Mouse (Mus musculus): ENCODE data around the gene Tpsg1.

Tpsg1 gene

DNA sequence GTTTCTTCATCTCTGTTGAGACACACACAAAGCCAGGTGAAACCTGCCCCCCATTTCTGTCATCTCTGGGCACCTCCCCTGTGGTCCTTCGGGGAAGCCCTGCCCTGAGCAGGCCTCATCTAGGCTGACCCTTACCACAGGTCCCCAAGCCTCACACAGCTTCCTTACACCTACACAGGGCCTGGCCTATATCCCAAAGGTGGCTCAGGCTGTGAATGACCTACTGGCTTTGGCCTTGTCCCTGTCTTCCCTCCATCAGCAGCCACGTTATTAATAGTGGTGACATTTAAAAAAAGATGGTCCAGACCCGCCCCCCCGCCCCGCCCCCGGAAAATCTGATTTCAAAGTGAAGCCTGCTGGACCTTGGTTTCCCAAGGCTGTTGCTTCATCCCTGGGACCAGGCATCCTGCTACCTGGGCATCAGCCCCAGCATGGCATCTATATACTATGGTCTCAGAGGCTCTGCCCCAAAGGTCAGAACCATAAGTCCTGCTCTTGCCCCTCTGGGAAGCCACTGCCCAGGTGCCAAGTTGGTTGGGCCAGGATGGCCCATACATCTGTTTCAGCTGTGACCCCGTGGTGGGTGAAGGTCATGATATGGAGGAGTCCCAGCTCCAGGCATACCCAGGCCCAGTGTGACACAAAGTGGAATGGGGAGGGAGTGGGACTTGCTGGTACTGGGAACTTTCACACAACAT lies 39.4 kb downstream of the Tpsg1 start:
- no peak for DNase-seq (ENCODE audit: low spot score)

DNA sequence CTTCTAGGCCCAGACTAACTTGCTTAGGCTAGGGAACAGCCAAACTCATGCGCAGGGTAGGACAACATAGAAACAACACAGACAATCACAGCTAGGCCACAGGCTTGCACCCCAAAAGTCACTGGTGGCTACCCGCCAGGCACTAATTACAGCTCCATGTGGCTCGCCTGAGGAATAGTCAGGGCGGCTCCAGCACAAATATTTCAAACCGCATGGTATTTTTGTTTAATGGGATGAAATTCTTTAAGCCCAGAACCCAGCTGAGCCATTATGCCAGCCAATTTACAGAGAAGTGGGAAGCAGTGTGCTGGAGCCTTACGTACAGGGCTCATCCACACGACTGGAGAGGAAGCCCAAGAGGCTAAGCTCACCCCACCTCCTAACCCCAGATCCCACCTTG lies 40.5 kb downstream of the Tpsg1 start:
- DNase-seq (ENCODE audit: low spot score), result no peak

DNA sequence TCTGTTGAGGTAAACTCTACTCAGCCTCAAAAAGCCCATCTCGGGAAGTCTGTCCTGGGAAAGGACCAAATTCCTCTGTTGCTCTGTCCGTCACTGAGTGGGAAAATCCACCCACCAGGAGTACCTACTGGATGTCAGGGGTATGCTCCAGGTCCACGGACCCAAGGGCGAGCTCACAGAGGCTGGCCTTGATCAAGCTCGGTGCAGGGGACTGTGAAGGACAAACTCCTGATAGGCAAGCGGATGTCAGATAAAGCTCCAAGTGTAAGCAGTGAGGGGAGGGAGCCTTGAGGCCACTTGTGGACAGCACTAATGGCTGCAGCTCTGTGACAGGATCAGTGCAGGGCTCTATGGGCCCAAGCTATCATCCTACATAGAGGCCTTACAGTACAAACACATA lies 41.1 kb downstream of the Tpsg1 start:
- DNase-seq (ENCODE audit: low spot score), result no peak

DNA sequence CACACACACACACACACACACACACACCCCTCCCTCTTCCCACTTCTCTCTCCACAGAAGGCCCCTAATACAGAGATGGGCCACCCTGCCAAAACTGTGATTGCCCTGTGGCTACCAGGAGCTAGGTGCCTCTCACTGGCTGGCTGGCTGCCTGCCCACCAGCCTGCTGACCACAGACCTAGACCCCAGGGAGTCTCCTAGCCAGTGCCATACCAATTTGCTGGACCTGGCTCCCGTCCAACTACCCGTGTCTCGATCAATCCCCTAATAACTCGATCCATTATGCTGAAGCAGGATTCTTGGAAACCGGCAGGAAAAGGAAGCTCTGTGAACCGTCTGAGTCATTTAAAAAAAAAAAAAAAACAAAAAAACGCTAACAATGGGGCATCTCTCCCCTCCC lies 41.7 kb downstream of the Tpsg1 start:
- no peak for DNase-seq (ENCODE audit: low spot score)

DNA sequence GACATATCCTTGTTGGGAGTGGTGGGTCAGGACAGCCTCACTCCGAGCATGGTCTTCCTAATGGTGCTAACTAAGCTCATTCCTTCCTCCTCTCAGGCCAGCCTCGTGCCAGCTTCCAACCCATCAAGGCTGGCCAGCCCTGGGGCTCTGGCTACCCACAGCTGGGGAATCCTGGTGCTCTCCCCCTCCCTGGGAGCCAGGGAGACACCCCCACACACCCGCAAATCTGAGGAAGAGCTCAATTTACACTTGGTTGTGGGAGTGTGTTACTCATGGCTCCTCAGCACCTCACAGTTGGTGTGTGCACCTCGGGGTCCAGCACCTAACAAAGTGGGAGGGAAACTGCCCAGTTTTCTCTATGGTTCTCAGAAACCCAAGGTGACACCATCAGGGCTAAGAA lies 42.2 kb downstream of the Tpsg1 start:
- DNase-seq (ENCODE audit: low spot score), result no peak

DNA sequence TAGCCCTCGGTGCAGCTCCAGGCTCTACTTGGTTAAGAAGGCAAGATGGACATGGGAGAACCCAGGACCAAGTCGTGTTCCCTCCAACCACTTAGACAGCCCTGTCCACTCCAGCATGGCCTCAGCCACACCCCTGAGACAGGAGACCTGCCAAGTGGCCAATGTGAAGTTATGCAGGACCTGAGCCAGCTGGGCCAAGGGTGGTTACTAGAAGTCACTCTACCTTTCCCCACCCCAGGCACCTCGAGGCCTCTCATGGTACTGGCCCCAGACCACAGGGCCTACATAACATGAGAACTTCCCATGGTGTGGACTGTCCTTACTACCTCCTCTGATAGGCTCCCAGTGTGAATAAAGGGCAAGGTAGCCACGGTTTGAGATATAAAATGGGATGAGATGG lies 45.1 kb downstream of the Tpsg1 start:
- no peak for DNase-seq (ENCODE audit: low spot score)

DNA sequence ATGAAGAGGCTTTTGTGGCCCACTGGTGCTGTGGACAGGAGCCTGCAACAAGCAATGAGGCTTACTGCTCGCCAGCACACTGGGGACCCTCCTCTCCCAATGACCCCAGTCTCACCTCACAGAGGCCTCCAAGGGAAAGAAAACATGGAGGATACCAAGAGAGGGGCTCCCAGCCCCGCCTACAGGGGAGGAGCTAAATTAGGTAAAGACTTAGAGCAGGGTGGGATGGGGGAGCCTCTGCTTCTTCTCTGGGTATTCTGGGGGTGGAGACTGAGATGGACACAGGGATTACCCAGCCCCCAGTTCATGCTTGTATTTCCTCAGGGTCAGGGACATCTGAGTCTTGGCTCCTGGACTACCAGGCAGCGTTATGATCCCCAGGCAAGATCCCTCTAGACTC lies 45.8 kb downstream of the Tpsg1 start:
- DNase-seq (ENCODE audit: low spot score), result no peak

DNA sequence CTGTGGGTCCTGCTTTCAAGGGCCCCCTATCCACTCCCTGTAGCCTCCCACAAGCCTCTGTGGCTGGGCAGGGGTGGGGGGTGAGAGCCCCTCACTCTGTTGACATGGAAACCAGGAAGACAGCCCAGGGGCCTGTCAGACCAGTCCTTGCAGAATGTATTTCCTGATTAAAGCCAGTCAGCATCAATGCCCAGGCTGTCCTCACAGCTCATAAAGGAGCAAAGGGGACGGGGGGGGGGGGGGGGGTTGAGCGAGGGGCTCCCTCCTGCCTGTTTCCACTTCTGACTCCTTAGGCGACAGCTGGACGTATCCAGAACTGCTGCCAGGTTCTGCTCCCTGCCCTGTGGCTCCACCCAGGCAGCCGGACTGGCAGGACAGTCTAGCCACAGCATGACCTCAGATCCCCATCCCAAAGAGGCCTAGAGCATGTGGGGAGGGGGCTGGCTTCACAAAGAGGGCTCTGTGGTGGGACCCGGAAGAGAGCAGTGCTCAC lies 46.4 kb downstream of the Tpsg1 start:
- DNase-seq (ENCODE audit: low spot score), result no peak

DNA sequence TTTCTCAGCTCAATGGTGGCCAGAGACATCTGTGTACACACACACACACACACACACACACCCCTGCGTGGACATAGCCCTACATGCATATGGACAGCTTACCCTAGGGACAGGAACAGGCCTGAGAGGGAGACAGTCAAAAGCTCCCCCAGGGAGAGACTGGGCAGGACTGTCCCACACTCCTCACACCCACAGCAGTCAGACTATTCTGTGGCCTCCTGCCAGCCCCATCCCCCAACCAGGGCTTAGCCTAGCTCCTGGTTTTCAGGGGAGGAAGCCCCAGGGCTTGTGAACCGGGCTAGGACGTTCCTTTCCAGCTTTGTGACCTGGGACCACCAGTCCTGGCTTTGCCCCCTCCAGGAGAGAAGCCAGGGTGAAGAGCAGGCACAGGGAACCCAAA lies 47.1 kb downstream of the Tpsg1 start:
- DNase-seq (ENCODE audit: low spot score), result no peak

DNA sequence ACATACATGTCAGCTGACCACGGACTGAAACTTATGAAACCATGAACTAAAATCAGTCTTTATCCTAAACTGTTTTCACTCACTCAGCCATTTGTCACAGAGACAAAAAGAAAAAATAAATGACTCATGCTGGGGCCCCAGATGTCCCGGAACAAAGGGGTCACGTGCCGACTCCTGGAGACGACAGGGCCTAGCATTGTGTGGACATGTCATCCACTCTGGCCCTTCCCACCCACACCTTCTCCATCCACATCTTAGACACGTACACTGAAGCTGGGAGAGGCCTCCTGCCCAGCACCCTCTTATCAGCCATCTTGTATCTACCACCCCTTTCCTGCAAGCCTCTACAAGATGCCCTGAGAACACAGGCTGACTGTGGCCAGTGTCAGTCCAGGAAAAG lies 48.9 kb downstream of the Tpsg1 start:
- no peak for DNase-seq (ENCODE audit: low spot score)

DNA sequence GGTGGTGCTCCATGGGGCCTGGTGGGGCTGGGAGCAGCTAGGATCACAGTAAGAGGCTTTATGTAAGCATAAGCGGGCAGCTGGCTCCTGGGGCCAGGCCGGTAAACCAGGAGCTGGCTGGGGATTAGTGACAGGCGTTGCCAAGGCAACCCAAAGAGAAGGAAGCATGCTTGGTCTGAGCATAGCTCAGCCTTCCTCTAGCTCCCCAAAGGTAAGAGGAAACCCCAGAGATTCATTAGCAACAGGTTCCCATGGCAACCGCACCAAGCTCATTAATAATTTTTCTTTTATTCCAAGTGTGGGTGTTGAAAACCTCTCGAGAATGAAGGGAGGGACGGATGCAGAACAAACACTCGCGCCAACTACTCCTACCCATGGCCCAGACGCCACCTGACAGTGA lies 49.9 kb downstream of the Tpsg1 start:
- DNase-seq (ENCODE audit: low spot score), result no peak

DNA sequence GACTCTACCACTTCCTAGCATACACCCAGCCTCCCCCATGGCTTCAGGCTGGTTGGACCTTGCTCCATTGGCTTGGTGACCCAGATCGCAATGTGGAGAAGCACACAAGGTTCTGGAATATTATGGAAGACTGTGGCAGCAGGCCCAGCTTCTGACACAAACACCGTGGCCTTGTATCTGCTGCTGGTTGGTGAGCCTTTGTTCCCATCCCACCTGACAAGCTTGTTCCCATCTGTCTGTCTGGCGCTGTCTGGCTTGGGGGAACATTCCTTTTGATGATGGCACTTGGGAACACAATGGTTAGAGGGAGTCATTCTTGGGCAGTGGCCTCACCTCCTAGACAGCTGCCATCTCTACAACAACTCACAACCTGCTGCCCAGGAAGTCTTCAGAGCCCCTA lies 51.9 kb downstream of the Tpsg1 start:
- no peak for DNase-seq (ENCODE audit: low spot score)
